Mouse (Mus musculus): ENCODE data around the gene Fibp.

DNA sequence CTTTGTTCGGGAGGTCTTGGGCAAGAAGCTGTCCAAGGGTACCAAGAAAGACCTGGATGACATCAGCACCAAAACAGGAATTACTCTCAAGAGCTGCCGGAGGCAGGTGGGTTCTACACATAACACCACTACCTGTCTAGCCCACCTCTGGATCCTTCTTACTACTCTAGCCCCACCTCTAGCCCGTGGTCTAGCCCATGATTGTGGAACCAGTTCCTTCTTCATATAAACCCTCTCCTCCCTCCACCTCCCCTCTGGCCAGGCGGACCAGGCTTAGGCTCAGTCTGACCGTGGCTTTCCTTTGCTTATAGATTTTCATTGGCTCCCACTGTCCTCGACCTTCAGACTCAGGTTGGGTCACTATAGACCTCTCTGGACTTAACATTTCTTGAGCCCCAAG, 996 bp downstream of the Fibp start:
- TF ChIP-seq EP300 (IDR thresholded peaks at IDR 0.05), result no peak
- no peak for TF ChIP-seq CTCF (IDR thresholded peaks at IDR 0.05)
